Mouse (Mus musculus): Measurements from ENCODE around the gene Dcaf15. TPM values are rescaled to one million over a fixed set of nuclear protein-coding genes. Genes with fewer than 3 reads are reported as not detected.

Dcaf15 gene
- polyA plus RNA-seq, 1 experiment from 2014 or later = 5.1 TPM

DNA sequence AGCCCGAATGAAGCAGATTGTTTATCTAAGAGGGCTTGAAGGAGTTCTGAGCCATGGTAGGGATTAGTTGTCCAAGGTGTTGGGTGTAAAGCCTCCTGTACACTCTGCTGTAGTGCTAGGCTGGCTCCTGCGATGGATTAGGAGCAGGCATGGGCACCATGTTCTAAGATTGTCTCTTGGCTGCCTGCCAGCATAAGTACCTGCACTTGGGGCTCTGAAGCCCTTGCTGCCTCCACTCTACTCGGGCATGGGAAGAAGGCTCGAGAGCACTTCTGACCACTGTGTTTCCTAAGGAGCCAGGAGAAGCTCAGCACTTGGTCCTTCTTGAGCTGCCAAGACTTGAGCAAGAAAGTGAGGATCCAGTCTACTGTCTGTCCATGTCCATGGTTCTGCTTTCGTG, 25.4 kb downstream of the Dcaf15 start:
- Histone ChIP-seq H3K9ac (replicated peaks; ENCODE audit: low read depth) (no peak overlapping the region), H3K27ac (ENCODE audit: low read length) (no peak overlapping the region), H3K4me2 (replicated peaks; ENCODE audit: low read depth, low read length) (no peak overlapping the region), H3K4me1 (ENCODE audit: insufficient read depth, low read depth, low read length) (no peaks in the 10 kb centered on the region), H3K4me3 (ENCODE audit: low read depth, low read length) (no peak overlapping the region), H3K36me3 (ENCODE audit: insufficient read depth, low read length) (peaks cover 31% of the 10 kb centered on the region), H3K27me3 (replicated peaks; ENCODE audit: insufficient read depth, low read length) (no peaks in the 10 kb centered on the region), H3K9me3 (ENCODE audit: low read length) (no peaks in the 10 kb centered on the region)
- ATAC-seq (peak; percentile 84), DNase-seq (ENCODE audit: low spot score) (peak; percentile 80)
- 58% methylated on average over 5 of the region's 5 CpGs for WGBS
- TF ChIP-seq EP300 (IDR thresholded peaks at IDR 0.05) (0 out of 2 replicates have a peak, but pooled peaks have one; percentile 12), CTCF (IDR thresholded peaks at IDR 0.05) (no peak)

DNA sequence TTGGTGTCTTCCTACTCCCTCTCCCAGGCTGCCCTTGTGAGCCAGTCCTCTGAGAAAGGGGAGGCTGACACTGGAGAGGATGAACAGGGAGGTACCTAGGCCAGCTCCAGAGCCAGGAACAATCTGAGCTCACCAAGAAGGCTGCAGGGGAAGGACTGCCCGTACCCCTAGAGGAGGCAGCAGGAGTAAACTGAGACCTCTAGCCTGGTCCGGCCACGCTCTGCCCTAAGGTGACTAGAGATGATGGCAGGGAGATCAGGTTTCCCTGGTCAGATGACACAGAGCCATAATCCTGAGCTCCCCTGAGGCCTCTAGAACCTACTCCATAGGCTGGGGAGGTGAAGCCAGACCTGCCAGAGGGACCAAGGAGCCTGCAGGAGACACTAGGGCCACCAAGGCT, 27.7 kb downstream of the Dcaf15 start:
- no peak for TF ChIP-seq CTCF (IDR thresholded peaks at IDR 0.05)
- no peak for TF ChIP-seq EP300 (IDR thresholded peaks at IDR 0.05)
- WGBS = 91% methylated on average over 3 of the region's 3 CpGs
- Histone ChIP-seq H3K9ac (replicated peaks; ENCODE audit: low read depth) (no peak overlapping the region), H3K36me3 (ENCODE audit: insufficient read depth, low read length) (peaks cover 9% of the 10 kb centered on the region), H3K4me2 (replicated peaks; ENCODE audit: low read depth, low read length) (no peak overlapping the region), H3K27me3 (replicated peaks; ENCODE audit: insufficient read depth, low read length) (no peaks in the 10 kb centered on the region), H3K4me1 (ENCODE audit: insufficient read depth, low read depth, low read length) (peaks cover 4% of the 10 kb centered on the region; the same call in 1 of the 2 replicates), H3K9me3 (ENCODE audit: low read length) (no peaks in the 10 kb centered on the region), H3K4me3 (ENCODE audit: low read depth, low read length) (no peak overlapping the region), H3K27ac (ENCODE audit: low read length) (no peak overlapping the region)
- DNase-seq (ENCODE audit: low spot score) (no peak), ATAC-seq (no peak)

DNA sequence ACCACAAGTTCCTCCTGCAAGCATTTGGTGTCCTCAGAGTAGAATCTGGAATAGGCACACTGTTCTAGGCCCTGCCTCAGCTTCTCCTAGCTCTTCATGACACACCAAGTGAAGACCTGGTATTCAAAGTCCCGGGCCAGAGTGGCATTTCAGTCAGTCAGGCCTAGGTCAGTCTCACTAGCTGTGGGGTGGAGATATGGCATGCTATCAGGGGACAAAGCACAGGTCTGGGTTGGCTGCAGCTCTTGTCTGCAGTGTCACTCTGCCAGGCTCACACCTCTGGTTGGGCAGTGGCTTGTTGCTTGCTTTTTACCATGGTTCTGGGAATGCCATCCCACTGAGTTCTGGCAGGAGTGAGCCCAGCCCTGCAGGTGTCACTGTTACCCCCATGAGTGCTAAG, 28.2 kb downstream of the Dcaf15 start:
- H3K9ac ChIP-seq (replicated peaks; ENCODE audit: low read depth) = no peak overlapping the region
- 83% methylated on average over 1 of the region's 1 CpGs for WGBS
- no peak for TF ChIP-seq EP300 (IDR thresholded peaks at IDR 0.05)
- TF ChIP-seq CTCF (IDR thresholded peaks at IDR 0.05) = no peak

DNA sequence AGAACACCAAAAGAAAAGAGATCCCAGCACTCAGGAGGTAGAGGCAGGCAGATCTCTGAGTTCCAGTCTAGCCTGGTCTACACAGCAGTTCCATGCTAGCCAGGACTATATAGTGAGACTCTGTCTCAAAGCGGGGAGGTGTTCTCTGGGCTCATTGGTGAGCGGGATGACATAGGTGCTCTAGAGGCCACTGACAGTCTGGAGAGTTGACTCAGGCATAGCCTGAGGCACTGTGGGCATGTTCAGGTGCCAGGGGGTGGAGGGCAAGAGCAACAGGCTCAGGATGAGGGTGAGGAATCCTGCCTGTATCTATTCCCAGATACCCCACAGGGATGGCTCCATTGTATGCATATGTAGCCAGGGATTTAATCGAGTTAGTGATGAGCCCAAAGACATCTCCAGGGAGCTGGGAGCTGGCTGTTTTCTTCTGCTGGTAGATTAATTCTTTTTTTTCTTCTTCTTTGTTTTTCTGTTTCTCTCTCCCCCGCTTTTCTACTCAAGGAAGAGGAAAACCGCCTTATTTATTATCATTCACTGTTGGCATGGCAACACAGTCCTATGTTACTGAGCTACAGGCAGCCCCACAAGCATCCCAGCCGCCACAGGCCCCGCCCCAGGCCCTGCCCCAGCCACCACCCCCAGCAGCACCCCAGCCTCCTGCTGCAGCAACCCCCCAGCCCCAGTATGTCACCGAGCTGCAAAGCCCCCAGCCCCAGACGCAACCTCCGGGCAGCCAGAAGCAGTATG, 31.2 kb downstream of the Dcaf15 start:
- Histone ChIP-seq H3K4me1 (ENCODE audit: insufficient read depth, low read depth, low read length) (peaks cover 18% of the 10 kb centered on the region; the same call in 1 of the 2 replicates), H3K27ac (ENCODE audit: low read length) (no peak overlapping the region), H3K9me3 (ENCODE audit: low read length) (no peaks in the 10 kb centered on the region), H3K4me3 (ENCODE audit: low read depth, low read length) (no peak overlapping the region), H3K27me3 (replicated peaks; ENCODE audit: insufficient read depth, low read length) (no peaks in the 10 kb centered on the region), H3K36me3 (ENCODE audit: insufficient read depth, low read length) (no peaks in the 10 kb centered on the region; the same call in 1 of the 2 replicates), H3K9ac (replicated peaks; ENCODE audit: low read depth) (no peak overlapping the region), H3K4me2 (replicated peaks; ENCODE audit: low read depth, low read length) (no peak overlapping the region)
- 67% methylated on average over 10 of the region's 10 CpGs for WGBS
- ATAC-seq = no peak
- TF ChIP-seq EP300 (IDR thresholded peaks at IDR 0.05) = no peak
- no peak for TF ChIP-seq CTCF (IDR thresholded peaks at IDR 0.05)
- no peak for DNase-seq (ENCODE audit: low spot score)

More for the DNA sequence above, 28.2 kb downstream of the Dcaf15 start:
- H3K4me2 ChIP-seq (replicated peaks; ENCODE audit: low read depth, low read length) = no peak overlapping the region
- no peaks in the 10 kb centered on the region for H3K27me3 ChIP-seq (replicated peaks; ENCODE audit: insufficient read depth, low read length)
- ATAC-seq (no peak), DNase-seq (ENCODE audit: low spot score) (no peak)
- no peak overlapping the region for H3K4me3 ChIP-seq (ENCODE audit: low read depth, low read length)
- H3K36me3 ChIP-seq (ENCODE audit: insufficient read depth, low read length) = peaks cover 9% of the 10 kb centered on the region
- no peak overlapping the region for H3K27ac ChIP-seq (ENCODE audit: low read length)
- no peaks in the 10 kb centered on the region for H3K9me3 ChIP-seq (ENCODE audit: low read length)
- H3K4me1 ChIP-seq (ENCODE audit: insufficient read depth, low read depth, low read length) = peaks cover 5% of the 10 kb centered on the region; the same call in 1 of the 2 replicates

DNA sequence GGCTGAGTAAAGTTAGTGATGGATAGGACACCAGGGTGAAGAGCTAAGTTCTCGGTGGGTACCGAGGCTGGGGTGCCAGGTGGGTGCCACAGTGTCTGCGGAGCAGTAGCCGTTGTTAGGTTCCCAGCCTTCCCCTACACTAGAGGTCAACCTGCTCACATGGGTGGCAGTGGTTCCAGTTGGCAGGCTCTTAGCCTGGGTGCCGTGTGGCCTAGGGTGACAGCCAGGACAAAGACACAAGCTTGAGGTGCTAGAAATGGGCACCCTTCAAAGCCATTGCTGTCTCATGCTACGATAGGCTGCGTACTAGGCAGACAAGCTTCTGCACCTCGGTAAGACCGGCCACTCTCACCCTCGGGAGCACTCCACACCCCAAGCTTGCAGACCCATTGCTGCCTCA, 32.2 kb downstream of the Dcaf15 start:
- Histone ChIP-seq H3K9me3 (ENCODE audit: low read length) (no peaks in the 10 kb centered on the region), H3K9ac (replicated peaks; ENCODE audit: low read depth) (no peak overlapping the region), H3K27ac (ENCODE audit: low read length) (no peak overlapping the region), H3K36me3 (ENCODE audit: insufficient read depth, low read length) (no peaks in the 10 kb centered on the region; the same call in 1 of the 2 replicates), H3K4me2 (replicated peaks; ENCODE audit: low read depth, low read length) (no peak overlapping the region), H3K4me3 (ENCODE audit: low read depth, low read length) (no peak overlapping the region), H3K4me1 (ENCODE audit: insufficient read depth, low read depth, low read length) (peaks cover 25% of the 10 kb centered on the region; the same call in 1 of the 2 replicates), H3K27me3 (replicated peaks; ENCODE audit: insufficient read depth, low read length) (no peaks in the 10 kb centered on the region)
- 87% methylated on average over 10 of the region's 10 CpGs for WGBS
- DNase-seq (ENCODE audit: low spot score) (no peak), ATAC-seq (no peak)
- no peak for TF ChIP-seq CTCF (IDR thresholded peaks at IDR 0.05)
- no peak for TF ChIP-seq EP300 (IDR thresholded peaks at IDR 0.05)

DNA sequence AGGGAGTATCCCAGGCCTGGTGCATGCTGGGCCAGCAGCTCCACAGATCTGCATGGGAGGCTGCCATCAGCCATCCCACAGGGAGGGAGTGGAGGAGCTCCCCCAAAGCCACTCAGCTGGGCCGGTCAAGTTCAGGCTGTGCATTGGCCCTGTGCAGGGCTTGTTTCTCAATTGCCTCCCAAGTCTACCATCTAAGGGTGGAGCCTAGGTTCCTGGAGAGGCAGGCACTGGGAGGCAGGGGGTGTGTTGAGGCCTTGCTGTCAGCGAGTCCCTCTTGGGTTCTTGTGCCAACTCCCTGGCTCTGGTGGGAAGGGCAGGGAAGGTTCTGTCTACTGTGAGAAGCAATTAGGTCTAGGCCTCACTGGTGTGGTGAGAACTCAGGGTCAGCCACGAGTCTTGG, 32.6 kb downstream of the Dcaf15 start:
- H3K4me2 ChIP-seq (replicated peaks; ENCODE audit: low read depth, low read length) = no peak overlapping the region
- no peak overlapping the region for H3K9ac ChIP-seq (replicated peaks; ENCODE audit: low read depth)
- no peaks in the 10 kb centered on the region; the same call in 1 of the 2 replicates for H3K36me3 ChIP-seq (ENCODE audit: insufficient read depth, low read length)
- H3K9me3 ChIP-seq (ENCODE audit: low read length) = no peaks in the 10 kb centered on the region
- DNase-seq (ENCODE audit: low spot score) = peak; percentile 51
- peaks cover 25% of the 10 kb centered on the region; the same call in 1 of the 2 replicates for H3K4me1 ChIP-seq (ENCODE audit: insufficient read depth, low read depth, low read length)
- no peaks in the 10 kb centered on the region for H3K27me3 ChIP-seq (replicated peaks; ENCODE audit: insufficient read depth, low read length)
- H3K27ac ChIP-seq (ENCODE audit: low read length) = no peak overlapping the region
- 49% methylated on average over 3 of the region's 3 CpGs for WGBS
- no peak for ATAC-seq
- no peak overlapping the region for H3K4me3 ChIP-seq (ENCODE audit: low read depth, low read length)
- TF ChIP-seq EP300 (IDR thresholded peaks at IDR 0.05) = no peak
- TF ChIP-seq CTCF (IDR thresholded peaks at IDR 0.05) = no peak
